Mouse (Mus musculus) embryonic facial prominence, embryonic 10.5 days (tissue): ENCODE results near the gene Pla2g15. TPM values are rescaled to one million over a fixed set of nuclear protein-coding genes. Genes with fewer than 3 reads are reported as not detected.

Experiments
- DNase-seq: peaks from one replicate; pipeline ENCODE4 v3.0.0-alpha.2; 2017; ENCODE audit warnings: low spot score
- H3K27ac ChIP-seq: fragments of 300-500 bp; sonication (generic); replicated peaks from 2 replicates; pipeline ENCODE4 v1.5.1; 2016; ENCODE audit warnings: mild to moderate bottlenecking
- H3K27me3 ChIP-seq: fragments of 300-500 bp; sonication (generic); replicated peaks from 2 replicates; pipeline ENCODE4 v1.6.1; 2016; ENCODE audit warnings: low read depth, mild to moderate bottlenecking; ENCODE audit not compliant: poor library complexity, severe bottlenecking
- H3K36me3 ChIP-seq: fragments of 300-500 bp; sonication (generic); replicated peaks from 2 replicates; pipeline ENCODE4 v1.6.1; 2016; ENCODE audit warnings: mild to moderate bottlenecking, moderate library complexity
- H3K4me1 ChIP-seq: fragments of 300-500 bp; sonication (generic); 2 replicates; pipeline ENCODE4 v1.6.1; 2016
- H3K4me3 ChIP-seq: fragments of 300-500 bp; sonication (generic); 2 replicates; pipeline ENCODE4 v1.5.1; 2016; ENCODE audit warnings: mild to moderate bottlenecking, moderate library complexity
- H3K9me3 ChIP-seq: fragments of 300-500 bp; sonication (generic); 2 replicates; pipeline ENCODE4 v1.6.1; 2016; ENCODE audit warnings: mild to moderate bottlenecking
- WGBS: fragments of 180-500 bp; shearing (Covaris S2); methylation state at CpG from one replicate; pipeline ENCODE4 v1.1.7; 2016; 5-methylcytosine and 5-hydroxymethylcytosine counted together
- polyA plus RNA-seq: library from polyadenylated mRNA; unstranded; fragments of >200 nt; fragmentation: Nextera tagmentation; extraction: Ambion mirVana; gene quantifications from 2 replicates; pipeline ENCODE4 v1.2.1, GENCODE M21; 2016

Gene Pla2g15
- polyA plus RNA-seq, result 12.8 and 13.8 TPM in 2 replicates

DNA sequence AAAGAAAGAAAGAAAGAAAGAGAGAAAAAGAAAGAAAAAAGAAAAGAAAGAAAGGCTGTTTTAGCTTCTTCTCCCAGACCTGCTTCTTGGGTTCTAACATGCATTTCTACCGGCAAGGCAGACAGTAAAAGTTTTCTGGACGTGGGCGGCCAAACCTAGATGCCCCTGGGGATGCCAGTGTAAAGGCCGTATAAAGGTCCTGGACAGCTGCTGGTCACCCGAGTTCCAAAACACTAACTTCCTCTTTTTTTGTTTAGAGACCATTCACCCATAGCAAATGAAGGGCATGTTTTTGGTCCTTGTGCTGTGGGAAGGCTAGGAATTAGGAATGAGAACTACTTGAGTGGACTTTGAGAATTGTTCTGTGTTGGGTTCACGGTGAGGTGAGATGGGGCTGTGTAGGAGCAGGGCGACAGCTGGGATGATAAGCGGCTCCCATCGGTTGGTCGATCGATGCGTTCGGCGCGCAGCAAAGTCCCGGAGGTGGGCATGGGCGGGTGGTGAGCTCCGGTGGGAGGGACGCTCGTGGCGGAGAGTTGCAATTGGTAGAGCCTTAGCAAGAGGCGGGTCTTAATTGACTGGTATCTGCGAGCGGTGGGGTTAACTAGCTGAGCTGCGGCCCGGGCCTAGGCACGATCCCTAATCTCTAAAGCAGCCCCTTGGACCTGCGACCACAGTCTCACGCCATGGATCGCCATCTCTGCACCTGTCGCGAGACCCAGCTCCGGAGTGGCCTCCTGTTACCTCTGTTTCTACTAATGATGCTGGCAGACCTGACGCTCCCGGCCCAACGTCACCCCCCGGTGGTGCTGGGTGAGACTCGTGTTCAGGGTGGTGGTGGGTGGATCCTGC lies at the start of gene Pla2g15:
Gene Pla2g15, plus strand, starts transcription at position 599 of the 852 bp plus-strand sequence.
- DNase-seq, result peak; percentile 96
- Histone ChIP-seq H3K4me1 (peaks cover 18% of the 10 kb centered on the region), H3K36me3 (peaks cover 10% of the 10 kb centered on the region), H3K9me3 (no peaks in the 10 kb centered on the region), H3K27me3 (no peaks in the 10 kb centered on the region), H3K4me3 (peak within 1 kb of the TSS; percentile 71), H3K27ac (peak within 1 kb of the TSS; percentile 73)
- WGBS, result 3% methylated on average over 38 of the region's 38 CpGs

DNA sequence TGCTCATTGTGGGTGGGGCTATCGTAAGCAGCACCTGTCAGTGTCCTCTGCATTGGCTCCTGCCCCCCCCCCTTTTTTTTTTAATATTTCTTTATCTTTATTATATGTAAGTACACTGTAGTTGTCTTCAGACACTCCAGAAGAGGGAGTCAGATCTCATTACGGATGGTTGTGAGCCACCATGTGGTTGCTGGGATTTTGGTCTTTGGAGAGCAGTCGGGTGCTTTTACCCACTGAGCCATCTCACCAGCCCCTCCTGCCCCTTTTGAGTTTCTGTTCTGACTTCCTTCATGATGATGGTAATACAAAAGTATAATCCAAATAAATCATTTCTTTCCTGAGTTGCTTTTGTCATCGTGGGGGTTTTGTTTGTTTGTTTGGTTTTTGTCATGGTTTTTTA lies 47.9 kb upstream of the Pla2g15 start:
- Histone ChIP-seq H3K4me3 (no peak overlapping the region), H3K27ac (no peak overlapping the region), H3K9me3 (no peaks in the 10 kb centered on the region), H3K36me3 (peaks cover 84% of the 10 kb centered on the region), H3K4me1 (no peaks in the 10 kb centered on the region), H3K27me3 (no peaks in the 10 kb centered on the region)
- 95% methylated on average over 4 of the region's 4 CpGs for WGBS
- DNase-seq, result no peak

DNA sequence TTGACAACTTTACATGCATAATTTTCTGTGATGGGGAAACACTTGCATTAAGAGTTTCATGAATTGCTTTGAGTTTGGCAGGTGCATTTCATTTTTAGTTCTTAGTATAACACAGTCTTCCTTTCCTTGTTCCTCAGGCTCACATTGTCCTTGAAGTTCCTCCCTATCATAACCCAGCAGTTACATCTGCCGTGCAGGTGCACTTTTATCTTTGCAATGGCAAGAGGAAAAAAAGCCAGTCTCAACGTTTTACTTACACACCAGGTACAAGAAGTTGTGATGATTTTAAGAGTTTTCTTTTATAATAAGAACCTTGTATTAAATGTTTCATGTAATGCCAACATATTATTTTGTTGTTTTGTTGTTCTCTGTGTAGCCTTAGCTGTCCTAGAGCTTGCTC lies 46.3 kb upstream of the Pla2g15 start:
- DNase-seq, result no peak
- Histone ChIP-seq H3K9me3 (no peaks in the 10 kb centered on the region), H3K27ac (no peak overlapping the region), H3K4me3 (no peak overlapping the region), H3K27me3 (no peaks in the 10 kb centered on the region), H3K36me3 (peaks cover 91% of the 10 kb centered on the region), H3K4me1 (no peaks in the 10 kb centered on the region)
- WGBS, result 88% methylated on average over 2 of the region's 2 CpGs

DNA sequence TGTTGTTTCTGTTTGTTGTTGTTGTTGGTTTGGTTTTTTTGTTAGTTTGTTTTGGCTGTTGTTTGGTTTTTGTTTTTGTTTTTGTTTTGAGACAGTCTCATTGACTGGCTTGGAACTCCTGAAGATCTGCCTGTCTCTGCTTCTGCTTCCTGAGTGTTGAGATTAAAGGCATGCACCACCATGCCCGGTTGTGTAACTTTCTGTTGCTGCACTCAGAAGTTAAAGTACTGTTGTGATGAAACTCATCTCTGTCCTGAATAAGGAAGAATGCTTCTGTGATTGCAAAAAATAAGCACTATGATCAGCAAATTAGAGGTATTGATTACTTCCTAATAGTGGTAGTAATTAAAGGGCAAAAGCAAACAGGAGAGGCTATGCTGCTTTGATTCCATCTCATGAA lies 44.0 kb upstream of the Pla2g15 start:
- no peak for DNase-seq
- H3K9me3 ChIP-seq, result no peaks in the 10 kb centered on the region
- H3K27ac ChIP-seq, result no peak overlapping the region
- 88% methylated on average over 1 of the region's 1 CpGs for WGBS
- H3K4me1 ChIP-seq, result no peaks in the 10 kb centered on the region
- no peak overlapping the region for H3K4me3 ChIP-seq
- peaks cover 91% of the 10 kb centered on the region for H3K36me3 ChIP-seq
- H3K27me3 ChIP-seq, result no peaks in the 10 kb centered on the region

DNA sequence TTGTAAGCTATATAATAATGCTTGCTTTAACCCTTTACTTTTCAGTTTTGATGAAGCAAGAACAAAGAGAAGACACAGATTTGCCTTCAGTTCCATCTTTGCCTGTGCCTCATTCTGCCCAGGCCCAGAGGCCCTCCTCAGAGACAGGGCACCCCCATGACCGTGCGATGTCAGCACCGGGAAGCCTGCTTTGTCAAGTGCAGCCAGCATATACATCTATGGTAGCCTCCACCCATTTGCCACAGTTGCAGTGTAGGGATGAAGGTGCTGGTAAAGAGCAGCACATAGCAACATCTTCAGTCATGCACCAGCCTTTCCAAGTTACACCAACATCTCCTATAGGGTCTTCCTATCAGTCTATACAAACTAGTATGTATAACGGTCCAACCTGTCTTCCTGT lies 42.1 kb upstream of the Pla2g15 start:
- no peak overlapping the region for H3K4me3 ChIP-seq
- no peaks in the 10 kb centered on the region for H3K27me3 ChIP-seq
- 95% methylated on average over 4 of the region's 4 CpGs for WGBS
- no peak for DNase-seq
- H3K4me1 ChIP-seq, result no peaks in the 10 kb centered on the region
- H3K27ac ChIP-seq, result no peak overlapping the region
- H3K9me3 ChIP-seq, result no peaks in the 10 kb centered on the region
- H3K36me3 ChIP-seq, result peaks cover 87% of the 10 kb centered on the region

DNA sequence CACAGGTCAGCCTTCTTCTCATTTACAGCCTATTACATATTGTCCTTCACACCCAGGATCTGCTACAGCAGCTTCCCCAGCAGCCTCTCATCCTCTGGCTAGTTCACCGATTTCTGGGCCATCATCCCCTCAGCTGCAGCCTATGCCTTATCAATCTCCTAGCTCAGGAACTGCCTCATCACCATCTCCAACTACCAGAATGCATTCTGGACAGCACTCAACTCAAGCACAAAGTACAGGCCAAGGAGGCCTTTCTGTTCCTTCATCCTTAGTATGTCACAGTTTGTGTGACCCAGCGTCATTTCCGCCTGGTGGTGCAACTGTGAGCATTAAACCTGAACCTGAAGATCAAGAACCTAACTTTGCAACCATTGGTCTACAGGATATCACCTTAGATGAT lies 41.5 kb upstream of the Pla2g15 start:
- H3K4me1 ChIP-seq, result no peaks in the 10 kb centered on the region
- H3K9me3 ChIP-seq, result no peaks in the 10 kb centered on the region
- H3K27me3 ChIP-seq, result no peaks in the 10 kb centered on the region
- DNase-seq, result no peak
- no peak overlapping the region for H3K27ac ChIP-seq
- 97% methylated on average over 3 of the region's 3 CpGs for WGBS
- no peak overlapping the region for H3K4me3 ChIP-seq
- H3K36me3 ChIP-seq, result peaks cover 84% of the 10 kb centered on the region

DNA sequence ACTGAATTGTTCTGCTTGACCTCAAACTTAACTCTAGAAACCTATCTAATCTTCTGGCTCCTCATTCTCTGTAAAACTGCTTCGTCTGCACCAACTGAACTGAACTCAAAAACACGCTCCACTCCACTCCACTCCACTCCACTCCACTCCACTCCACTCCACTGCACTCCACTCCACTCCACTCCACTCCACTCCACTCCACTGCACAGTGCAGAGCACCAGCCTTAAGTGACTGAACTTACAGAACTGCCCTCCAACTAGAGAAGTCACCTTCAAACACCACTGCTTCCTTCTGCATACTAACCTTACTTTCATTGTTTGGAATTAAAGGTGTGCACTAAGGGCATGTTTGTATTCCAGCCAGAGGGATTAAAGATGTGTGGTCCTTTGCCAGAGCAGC lies 38.2 kb upstream of the Pla2g15 start:
- H3K36me3 ChIP-seq, result peaks cover 80% of the 10 kb centered on the region
- 93% methylated on average over 2 of the region's 2 CpGs for WGBS
- H3K9me3 ChIP-seq, result no peaks in the 10 kb centered on the region

DNA sequence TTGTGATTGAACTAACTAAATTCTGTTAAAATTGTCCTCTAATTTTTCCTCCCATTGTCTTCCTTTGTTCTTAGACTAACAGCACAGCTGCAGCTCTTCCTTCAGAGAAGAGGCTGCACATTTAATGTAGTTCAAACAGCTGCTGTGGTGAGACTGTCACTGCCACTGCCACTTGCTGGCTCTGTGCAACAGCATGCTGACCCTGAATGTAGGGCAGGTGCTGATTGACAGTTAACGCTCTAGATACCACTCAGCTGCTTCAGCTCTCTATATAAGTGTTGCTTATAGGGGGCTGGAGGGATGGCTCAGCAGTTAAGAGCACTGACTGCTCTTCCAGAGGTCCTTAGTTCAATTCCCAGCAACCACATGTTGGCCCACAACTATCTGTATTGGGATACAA lies 37.7 kb upstream of the Pla2g15 start:
- 98% methylated on average over 1 of the region's 1 CpGs for WGBS
- H3K4me3 ChIP-seq, result no peak overlapping the region
- no peaks in the 10 kb centered on the region for H3K27me3 ChIP-seq
- peaks cover 82% of the 10 kb centered on the region for H3K36me3 ChIP-seq
- H3K27ac ChIP-seq, result no peak overlapping the region
- H3K9me3 ChIP-seq, result no peaks in the 10 kb centered on the region
- H3K4me1 ChIP-seq, result no peaks in the 10 kb centered on the region
- no peak for DNase-seq

More for the DNA sequence above, 38.2 kb upstream of the Pla2g15 start:
- Histone ChIP-seq H3K4me3 (no peak overlapping the region), H3K4me1 (no peaks in the 10 kb centered on the region), H3K27me3 (no peaks in the 10 kb centered on the region), H3K27ac (no peak overlapping the region)
- no peak for DNase-seq

DNA sequence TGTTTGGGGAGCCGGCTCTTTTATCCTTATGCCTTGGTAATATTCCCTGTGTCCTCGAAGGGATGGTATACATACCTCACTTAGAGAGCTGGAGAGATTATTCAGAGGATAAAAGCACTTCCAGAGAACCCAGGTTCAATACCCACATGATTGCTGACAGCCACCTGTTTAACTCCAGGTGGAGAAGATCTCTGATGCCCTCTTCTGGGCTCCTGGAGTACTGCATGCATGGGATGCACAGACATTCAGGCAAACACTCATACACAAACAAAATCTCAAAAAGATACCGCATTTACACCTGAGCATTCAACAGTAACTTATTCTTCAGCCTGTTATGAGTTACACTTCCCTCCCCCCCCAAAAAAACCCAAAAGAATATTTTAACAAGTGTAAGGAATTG lies 34.3 kb upstream of the Pla2g15 start:
- no peaks in the 10 kb centered on the region for H3K4me1 ChIP-seq
- WGBS, result 95% methylated on average over 3 of the region's 3 CpGs
- H3K9me3 ChIP-seq, result no peaks in the 10 kb centered on the region
- no peaks in the 10 kb centered on the region for H3K27me3 ChIP-seq
- peaks cover 71% of the 10 kb centered on the region for H3K36me3 ChIP-seq
- peak; percentile 34 for DNase-seq
- no peak overlapping the region for H3K4me3 ChIP-seq
- H3K27ac ChIP-seq, result no peak overlapping the region

DNA sequence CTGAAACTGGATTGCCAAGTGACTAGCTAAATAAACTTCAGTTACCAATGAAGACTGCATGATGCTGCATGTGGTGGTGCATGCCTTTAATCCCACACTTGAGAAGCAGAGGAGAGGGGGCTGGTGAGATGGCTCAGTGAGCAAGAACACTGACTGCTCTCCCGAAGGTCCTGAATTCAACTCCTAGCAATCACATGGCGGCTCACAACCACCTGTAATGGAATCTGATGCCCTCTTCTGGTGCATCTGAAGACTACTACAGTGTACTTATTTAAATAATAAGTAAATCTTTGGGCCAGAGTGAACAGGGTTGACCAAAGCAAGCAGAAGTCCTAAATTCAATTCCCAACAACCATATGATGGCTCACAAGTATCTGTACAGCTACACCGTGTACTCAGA lies 26.8 kb upstream of the Pla2g15 start:
- Histone ChIP-seq H3K4me3 (no peak overlapping the region), H3K27ac (no peak overlapping the region), H3K9me3 (no peaks in the 10 kb centered on the region), H3K36me3 (peaks cover 72% of the 10 kb centered on the region), H3K27me3 (no peaks in the 10 kb centered on the region), H3K4me1 (no peaks in the 10 kb centered on the region)
- DNase-seq, result no peak
- 90% methylated on average over 3 of the region's 3 CpGs for WGBS

DNA sequence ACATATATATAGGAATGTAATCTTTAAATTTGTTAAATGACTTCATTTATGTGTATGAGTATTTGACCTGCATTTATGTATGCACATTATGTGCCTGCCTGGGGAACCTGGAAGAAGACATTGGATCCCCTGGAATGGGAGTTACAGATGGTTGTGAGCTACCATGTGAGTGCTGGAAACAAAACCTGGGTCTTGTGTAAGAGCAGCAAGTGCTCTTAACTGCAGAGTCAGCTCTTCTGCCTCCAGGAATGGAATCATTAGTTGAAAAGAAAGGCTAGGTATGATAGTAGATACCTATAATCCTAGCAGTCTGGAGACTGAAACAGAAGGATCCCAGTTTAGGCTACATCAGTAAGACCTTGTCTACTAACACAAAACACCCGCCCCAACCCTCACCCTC lies 24.1 kb upstream of the Pla2g15 start:
- no peak for DNase-seq
- H3K4me3 ChIP-seq, result no peak overlapping the region
- no peaks in the 10 kb centered on the region for H3K9me3 ChIP-seq
- H3K27me3 ChIP-seq, result no peaks in the 10 kb centered on the region
- no peaks in the 10 kb centered on the region for H3K4me1 ChIP-seq
- no peak overlapping the region for H3K27ac ChIP-seq
- WGBS, result 92% methylated on average over 1 of the region's 1 CpGs
- peaks cover 74% of the 10 kb centered on the region for H3K36me3 ChIP-seq

DNA sequence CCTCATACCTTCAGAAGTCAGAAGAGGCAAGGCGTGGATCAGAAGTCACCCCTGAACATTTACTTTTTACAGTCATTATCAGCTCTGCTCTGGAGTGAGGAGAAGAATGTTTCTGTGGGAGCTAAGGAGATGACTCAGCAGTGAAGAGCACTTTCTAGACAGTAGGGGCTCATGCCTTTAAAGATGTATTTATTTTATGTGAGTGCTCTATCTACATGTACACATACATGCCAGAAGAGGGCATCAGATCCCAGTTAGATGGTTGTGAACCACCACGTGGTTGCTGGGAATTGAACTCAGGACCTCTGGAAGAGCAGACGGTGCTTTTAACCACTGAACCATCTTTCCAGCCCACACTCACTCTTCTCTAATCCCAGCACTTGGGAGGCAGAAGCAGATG lies 23.1 kb upstream of the Pla2g15 start:
- no peaks in the 10 kb centered on the region for H3K27me3 ChIP-seq
- no peaks in the 10 kb centered on the region for H3K9me3 ChIP-seq
- peaks cover 76% of the 10 kb centered on the region for H3K36me3 ChIP-seq
- WGBS, result 78% methylated on average over 3 of the region's 3 CpGs
- H3K4me1 ChIP-seq, result no peaks in the 10 kb centered on the region
- H3K4me3 ChIP-seq, result no peak overlapping the region
- no peak for DNase-seq
- no peak overlapping the region for H3K27ac ChIP-seq

DNA sequence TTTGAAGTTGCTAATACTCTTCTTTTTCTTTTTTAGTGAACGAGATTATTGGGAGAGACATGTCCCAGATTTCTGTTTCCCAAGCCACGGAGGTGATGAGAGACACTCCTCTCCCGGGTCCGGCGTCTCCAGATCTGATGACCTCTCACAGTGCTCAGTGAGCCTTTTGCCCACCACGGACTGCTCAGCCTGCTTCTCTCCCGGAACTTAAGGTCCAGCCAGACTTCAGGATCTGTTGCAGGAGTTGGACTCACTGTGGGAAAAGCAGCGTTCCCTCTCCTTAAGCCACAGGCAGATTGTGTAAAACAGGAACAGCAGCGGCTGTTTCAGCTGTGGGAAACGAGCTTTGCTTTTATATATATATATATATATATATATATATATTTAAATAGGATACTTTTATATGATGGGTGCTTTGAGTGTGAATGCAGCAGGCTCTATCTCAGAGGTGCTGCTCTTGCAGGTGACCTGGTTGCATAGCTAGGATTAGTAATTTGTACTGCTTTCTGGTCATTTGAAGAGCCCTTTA lies 22.3 kb upstream of the Pla2g15 start:
- WGBS, result 89% methylated on average over 10 of the region's 10 CpGs
- H3K27me3 ChIP-seq, result peaks cover 7% of the 10 kb centered on the region
- H3K4me1 ChIP-seq, result no peaks in the 10 kb centered on the region
- no peak overlapping the region for H3K4me3 ChIP-seq
- H3K27ac ChIP-seq, result no peak overlapping the region
- peaks cover 83% of the 10 kb centered on the region for H3K36me3 ChIP-seq
- no peak for DNase-seq
- no peaks in the 10 kb centered on the region for H3K9me3 ChIP-seq
